Mouse (Mus musculus): ENCODE results near the gene Mfsd4a.

Mfsd4a gene

DNA sequence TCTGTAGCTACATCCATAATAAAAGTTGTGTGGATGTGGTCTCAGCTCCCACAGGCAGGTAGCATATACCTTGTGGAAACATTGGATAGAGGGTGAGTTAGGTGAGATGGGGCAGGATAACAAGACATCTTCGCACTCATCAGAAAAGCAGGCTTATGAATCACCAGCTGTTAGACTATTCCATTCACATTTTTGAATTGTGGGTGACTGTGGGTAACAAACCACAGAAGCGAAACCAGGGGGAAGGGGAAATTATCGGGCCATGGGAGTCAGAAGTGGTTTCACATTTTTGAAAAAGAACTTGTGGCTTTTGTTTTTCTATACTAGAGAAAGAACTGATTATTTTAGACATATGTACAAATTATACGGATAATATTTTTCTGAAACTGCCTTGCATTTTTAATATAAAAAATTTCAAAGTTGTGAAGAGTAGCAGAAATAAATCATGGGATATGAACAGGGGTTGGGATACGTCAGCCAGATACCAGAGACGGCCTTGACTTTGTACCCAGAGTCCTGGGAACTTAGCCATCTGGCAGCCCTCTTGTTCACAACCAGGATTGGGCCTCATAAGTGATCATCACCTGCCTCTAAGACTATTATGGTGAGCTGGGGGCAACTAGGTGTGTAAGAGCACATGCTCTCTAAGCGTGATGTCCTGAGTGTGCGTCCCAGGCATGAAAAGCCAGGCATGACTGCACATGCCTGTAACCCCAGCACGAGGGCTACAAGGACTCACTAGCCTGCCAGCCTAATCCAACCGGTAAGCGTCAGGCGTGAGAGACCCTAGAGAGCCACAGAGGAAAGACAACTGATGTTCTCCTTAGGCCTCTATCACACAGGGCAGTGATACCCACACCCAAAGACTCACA is 74.5 kb downstream of the Mfsd4a start:
- peak; percentile 90 to 95 for DNase-seq (ENCODE audit: inconsistent age in 2 of 2, low spot score in 1 of 2)

DNA sequence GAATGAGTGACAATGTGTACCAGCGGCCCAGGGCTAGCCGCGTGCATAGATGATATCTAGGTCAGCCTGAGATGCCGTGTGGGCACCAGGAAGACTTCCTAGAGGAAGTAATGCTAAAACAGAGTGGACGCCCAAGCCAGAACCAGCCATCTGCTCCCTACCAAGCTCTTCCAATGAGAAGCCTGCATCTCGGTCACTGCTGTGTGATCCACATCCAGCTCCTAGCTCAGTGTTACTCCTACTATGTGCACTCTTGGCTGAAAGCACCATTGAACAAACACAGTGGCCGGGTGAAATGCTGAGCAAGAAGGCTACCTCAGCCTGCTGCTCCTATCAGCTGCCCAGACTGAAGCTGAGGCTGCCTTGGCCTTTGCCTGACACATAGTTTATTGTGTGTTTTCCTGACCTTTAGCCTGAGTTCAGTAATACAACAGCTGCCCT is 75.3 kb downstream of the Mfsd4a start:
- peak; percentile 70 to 87 for DNase-seq (ENCODE audit: inconsistent age in 2 of 2, low spot score in 1 of 2)

GRCm38 (mm10) chr1:131990083-131990760 is 77.6 kb downstream of the Mfsd4a start:
- no peak for DNase-seq (ENCODE audit: inconsistent age in 2 of 2, low spot score in 1 of 2)

- no peak for DNase-seq (ENCODE audit: inconsistent age in 2 of 2, low spot score in 1 of 2)
These were observed 78.4 kb downstream of the Mfsd4a start for GRCm38 (mm10) chr1:131989476-131989875.

GRCm38 (mm10) chr1:131987432-131987831 is 80.4 kb downstream of the Mfsd4a start:
- no peak for DNase-seq (ENCODE audit: inconsistent age in 2 of 2, low spot score in 1 of 2)

- no peak for DNase-seq (ENCODE audit: inconsistent age in 2 of 2, low spot score in 1 of 2)
These were observed 84.1 kb downstream of the Mfsd4a start for GRCm38 (mm10) chr1:131983806-131984205.

- peak; percentile 77 to 92 for DNase-seq (ENCODE audit: inconsistent age in 2 of 2, low spot score in 1 of 2)
These were observed 85.0 kb downstream of the Mfsd4a start for GRCm38 (mm10) chr1:131982907-131983306.

GRCm38 (mm10) chr1:131981378-131982013 is 86.4 kb downstream of the Mfsd4a start:
- DNase-seq (ENCODE audit: inconsistent age in 2 of 2, low spot score in 1 of 2): peak; percentile 83 to 94

- peak; percentile 83 to 91 for DNase-seq (ENCODE audit: inconsistent age in 2 of 2, low spot score in 1 of 2)
These were observed 87.4 kb downstream of the Mfsd4a start for GRCm38 (mm10) chr1:131980471-131980870.

DNA sequence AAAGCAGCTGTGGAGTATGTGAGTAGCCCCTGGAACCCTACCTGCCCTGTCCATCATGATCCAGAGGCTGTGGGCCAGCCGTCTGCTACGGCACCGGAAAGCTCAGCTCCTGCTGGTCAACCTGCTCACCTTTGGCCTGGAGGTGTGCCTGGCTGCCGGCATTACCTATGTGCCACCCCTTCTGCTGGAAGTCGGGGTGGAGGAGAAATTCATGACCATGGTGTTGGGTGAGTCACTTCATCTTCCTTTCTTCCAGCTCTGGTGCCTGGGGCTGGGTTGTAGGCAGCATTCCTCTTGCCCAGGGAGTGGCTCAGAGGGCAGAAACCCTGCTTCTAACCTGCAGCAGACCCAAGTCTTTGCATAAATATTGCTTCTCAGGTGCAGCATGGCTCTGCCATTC is 91.0 kb downstream of the Mfsd4a start:
- peak; percentile 22 to 47 for DNase-seq (ENCODE audit: inconsistent age in 2 of 2, low spot score in 1 of 2)

GRCm38 (mm10) chr1:131973991-131974390 is 93.9 kb downstream of the Mfsd4a start:
- DNase-seq (ENCODE audit: inconsistent age in 2 of 2, low spot score in 1 of 2): no peak

Data from adrenal gland, adult (tissue).